Mouse (Mus musculus): ENCODE results near the gene Gm44965.

The Gm44965 gene

DNA sequence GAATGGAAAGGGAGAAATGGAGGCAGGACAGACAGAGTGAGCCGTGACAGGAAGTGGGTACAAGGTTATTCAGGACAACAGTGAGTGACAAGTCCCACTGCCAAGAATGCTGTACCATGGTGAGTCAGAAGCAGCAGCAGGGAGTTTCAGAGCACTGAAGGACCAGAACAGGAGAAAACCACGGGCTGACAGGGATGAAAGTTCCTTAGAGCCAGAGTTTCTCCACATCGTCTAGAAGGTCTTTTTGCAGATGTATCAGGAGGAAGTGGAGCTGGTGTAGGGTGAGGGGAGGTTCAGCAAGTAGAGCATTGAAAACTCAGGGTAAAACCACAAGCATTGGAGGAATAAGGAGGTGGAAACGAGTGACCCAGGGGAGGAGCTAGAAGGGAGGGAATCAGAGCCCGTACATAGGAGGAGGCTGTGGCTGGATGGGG is 14.5 kb upstream of the Gm44965 start:
- DNase-seq (ENCODE audit: low spot score), result peak; percentile 91

DNA sequence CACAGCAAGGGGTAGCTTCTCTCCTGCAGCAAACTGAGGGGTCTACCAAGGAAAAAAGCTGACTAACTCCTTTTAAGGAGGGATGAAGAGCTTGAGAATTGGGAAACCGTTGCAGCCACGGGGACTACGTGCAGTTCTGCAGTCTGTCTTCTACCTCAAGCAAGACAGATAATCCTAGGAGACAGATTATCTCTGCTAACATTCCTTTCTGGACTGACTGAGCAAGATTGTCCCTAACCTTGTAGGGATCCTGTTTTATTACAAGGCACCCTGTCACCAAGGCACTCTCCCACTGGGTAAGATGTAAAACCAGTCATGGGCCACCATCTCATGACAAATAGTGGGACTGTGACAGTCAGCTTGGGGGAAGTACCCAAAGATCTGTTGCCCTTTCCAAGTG is 12.5 kb upstream of the Gm44965 start:
- no peak for DNase-seq (ENCODE audit: low spot score)

DNA sequence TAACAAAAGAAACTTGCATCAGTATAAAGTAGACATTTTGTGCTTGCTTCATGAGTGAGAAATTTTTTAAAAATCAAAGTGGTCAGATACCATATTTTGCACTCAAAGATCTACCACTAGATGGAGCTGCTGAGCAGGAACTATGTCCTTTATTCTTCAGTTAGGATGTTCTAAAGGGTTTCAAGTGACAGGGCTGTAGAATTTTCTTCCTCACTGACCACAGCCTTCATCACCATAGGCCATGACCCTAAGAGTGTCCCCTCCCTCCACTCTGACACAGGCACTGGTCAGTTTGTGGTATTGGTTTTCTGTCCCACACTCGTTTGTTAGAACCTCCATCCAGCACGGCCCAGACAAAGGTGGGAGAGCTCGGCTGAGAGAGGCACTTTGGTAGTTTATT is 11.7 kb upstream of the Gm44965 start:
- DNase-seq (ENCODE audit: low spot score), result peak; percentile 84

DNA sequence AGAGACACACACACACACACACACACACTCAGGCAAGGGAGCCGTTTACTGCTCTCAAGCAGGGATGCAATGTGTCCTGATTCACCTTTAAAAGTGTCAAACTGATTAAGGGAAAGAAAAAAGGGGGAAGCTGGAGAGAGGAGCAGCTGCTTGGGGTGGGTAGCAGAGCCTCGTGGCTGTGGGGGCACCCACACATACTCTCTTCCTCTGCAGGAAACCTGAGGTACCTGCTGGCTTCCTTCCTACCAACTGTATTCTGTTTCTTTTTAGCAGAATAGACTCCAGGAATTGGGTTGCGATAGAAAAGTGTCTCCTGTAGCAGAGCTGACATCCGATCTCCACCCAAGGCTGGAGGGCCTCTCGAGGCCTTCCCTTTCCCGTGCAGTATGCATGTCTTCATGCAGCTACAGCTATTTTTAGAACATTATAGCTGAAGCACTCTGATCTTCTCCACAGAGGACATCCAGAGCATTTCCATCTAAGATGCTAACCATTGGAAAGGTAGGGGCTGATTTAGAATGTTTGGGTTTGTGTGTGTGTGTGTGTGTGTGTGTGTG is 4.5 kb upstream of the Gm44965 start, which contains the start of gene Gm45021:
TSS of gene Gm45021 (plus strand) at position 417 of the 557 bp plus-strand sequence.
- no peak for DNase-seq (ENCODE audit: low spot score)

DNA sequence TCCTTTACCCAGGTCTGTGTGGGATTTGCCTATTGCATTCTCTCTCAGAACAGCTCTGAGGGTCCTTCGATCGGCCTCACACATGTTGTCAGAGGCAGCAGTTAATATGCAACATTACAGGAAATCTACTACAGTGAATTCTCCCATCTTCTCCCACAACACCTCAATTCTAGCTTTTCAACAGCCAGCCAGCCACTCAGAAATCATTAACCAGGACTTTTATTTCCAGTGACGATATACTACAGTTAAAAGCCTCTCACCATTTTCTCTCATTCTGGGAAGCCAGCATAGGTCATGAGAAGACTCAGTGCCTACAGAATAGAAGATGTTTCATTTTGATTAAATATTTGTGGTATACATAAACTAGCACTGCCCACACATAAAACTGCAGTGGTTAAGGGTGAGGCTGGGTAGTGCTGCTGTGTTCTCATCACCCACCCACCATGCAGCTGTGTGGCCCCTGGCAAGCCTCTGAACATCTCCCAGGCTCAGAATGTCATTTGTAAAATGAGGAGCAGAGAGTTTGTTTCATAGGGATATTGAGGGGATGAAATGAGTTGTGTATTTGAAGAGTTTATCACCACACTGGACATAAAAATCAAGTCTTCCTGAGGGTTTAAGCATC is 2.4 kb upstream of the Gm44965 start:
- no peak for DNase-seq (ENCODE audit: low spot score)

DNA sequence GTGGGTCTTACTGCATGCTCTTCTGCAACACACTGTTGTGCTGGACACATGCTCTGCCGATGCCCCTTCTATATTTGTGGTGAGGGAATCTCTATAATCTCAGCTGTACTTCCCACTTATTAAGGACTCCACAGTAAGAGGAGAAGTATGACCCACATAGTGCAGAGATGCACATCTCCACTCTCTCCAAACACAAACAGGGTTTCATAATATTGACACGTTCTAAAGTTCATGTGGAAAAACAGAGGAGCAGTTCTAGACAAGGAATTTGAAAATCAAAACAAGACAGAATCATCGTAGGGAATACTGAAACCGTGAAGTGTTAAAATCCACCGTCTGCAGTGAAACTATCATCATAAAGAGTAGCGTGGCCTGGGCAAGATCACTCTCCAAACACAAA is 1.9 kb upstream of the Gm44965 start:
- no peak for DNase-seq (ENCODE audit: low spot score)

DNA sequence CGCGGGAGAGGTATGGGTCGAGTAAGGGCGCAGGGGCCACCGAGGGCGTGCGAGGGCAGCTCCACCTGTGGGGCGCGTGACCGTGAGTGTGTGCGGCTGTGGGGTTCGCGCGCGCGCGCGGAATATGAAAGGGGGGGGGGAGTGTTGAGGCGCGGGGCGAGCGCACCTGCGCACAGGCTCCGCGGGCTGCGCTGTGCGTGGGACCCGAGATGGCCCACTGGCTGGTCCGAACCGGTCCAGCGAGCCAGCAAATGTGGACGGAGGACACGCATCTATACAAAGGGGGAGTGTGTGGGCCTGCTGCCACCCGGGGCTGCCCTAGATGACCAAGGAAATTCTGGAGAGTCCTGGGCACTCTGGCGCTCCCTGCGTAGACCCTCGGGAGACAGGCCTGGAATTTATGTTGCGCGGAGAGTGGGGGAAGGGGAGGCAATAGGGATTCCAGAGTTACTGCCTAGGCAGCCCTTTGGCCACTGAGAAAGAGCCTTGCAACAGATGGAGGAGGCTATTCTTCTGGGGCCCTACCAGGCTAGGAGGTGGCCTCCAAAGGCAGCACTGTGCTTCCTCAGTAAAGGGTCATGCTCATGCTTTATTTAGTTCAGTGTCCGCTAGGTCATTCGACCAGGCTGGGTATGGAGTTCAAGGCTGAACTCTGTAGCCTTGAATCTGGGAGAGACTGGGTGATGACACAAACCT is 450 bp downstream of the Gm44965 start:
- peak; percentile 61 for DNase-seq (ENCODE audit: low spot score)

DNA sequence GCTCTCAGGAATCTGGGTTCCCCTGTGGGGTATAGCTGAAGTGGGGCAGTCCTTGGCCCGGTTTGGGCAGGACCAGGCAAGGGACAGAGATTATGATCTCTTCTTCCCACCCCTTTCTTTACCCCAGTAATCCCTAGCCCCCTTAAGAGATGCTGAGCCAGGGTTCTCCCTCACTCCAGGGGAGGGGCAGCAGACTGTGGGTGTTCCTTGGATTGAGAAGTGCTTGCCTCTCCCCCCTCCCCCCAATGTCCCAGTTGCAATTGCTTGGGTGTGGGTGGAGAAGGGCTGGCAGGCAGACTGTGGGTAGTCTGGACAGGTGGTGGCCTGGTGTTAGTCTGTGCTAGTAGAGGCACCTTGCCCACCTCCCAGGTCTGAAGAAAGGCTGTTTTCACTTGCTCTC is 1.5 kb downstream of the Gm44965 start:
- no peak for DNase-seq (ENCODE audit: low spot score)

DNA sequence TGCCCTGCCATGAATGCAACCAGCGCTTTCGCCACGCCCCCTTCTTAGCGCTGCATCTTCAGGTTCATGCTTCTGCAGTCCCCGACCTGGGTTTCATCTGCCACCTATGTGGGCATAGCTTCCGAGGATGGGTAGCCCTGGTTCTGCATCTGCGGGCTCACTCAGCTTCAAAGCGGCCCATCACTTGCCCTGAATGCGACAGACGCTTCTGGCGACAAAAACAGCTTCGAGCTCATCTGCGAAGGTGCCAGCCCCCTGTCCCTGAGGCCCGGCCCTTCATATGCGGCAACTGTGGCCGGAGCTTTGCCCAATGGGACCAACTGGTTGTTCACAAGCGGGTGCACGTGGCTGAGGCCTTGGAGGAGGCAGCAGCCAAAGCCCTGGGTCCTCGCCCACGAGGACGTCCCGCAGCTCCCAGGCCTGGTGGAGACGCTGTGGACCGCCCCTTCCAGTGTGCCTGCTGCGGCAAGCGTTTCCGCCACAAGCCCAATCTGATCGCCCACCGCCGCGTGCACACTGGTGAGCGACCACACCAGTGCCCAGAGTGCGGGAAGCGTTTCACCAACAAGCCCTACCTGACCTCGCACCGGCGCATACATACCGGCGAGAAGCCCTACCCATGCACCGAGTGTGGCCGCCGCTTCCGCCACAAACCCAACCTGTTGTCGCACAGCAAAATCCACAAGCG is 2.9 kb downstream of the Gm44965 start:
- no peak for DNase-seq (ENCODE audit: low spot score)

DNA sequence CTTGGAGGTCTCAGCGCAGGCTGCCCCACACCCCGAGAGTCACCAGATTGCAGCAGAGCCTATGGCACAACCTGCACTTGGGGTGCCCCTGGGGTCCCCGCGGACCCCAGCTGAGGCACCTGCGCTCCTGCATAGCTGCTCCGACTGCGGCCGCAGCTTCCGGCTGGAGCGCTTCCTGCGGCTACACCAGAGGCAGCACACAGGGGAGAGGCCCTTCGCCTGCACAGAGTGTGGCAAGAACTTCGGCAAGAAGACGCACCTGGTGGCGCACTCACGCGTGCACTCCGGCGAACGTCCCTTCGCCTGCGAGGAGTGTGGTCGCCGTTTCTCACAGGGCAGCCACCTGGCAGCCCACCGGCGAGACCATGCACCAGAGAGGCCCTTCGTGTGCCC is 3.5 kb downstream of the Gm44965 start:
- DNase-seq (ENCODE audit: low spot score), result no peak

DNA sequence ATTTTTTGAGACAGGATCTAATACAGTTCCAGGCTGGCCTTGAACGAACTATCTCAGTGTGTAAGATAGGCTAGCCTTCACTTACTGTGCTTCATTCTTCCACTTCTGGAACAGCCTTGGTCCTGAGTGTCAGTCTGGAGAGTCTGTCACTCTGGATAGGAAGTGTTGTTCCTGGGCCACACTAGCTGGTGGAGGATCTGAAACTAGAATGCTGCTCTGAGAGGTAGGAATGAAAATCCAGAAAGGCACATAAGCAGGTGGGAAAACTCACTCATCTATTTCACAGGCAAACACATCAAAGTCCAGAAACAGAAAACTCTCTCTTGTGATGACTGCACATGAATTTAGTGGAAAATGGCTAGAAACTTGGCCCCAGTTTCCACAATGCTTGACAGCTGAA is 6.9 kb downstream of the Gm44965 start:
- DNase-seq (ENCODE audit: low spot score), result no peak

DNA sequence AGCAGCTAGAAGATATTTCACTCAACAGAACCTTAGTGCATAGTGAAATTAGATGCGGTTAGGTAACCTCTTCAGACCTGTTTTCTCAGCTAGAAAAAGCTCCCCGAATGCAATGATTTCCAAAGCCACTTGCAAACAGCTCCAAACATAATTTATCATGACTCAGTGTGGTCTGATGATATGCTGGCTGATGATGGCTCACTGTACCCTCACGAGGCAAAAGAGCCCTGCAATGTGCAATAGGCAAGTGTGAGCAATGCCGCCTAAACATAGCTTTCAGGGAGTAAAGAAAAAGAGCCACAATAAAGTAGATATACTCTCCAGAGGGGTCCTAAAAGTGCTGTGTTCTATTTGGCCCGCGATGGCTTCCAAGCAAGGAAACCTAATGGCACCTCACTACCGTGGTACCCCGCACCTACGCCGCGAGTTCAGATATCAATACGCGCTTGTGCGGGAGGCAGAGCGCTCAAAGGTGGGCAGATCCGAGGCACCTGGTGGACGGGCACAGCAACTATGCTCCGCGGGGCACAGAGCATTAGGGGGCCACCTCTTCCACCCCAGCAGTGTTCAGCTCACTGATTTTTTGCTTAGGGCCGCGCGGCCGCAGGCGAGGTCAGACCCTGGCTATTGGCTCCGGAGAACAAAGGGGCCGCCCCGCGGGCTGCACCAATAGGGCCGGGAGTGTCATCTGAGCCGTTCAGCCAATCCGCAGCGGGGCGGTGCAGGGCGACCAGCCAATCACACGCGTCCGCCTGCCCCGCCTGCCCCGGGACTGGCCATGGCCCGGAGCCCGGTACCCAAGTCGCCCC is 7.7 kb downstream of the Gm44965 start, which contains the start of gene Zfp775:
TSS of gene Zfp775 (plus strand) at position 793 of the 809 bp plus-strand sequence.
- DNase-seq (ENCODE audit: low spot score), result peak; percentile 79

DNA sequence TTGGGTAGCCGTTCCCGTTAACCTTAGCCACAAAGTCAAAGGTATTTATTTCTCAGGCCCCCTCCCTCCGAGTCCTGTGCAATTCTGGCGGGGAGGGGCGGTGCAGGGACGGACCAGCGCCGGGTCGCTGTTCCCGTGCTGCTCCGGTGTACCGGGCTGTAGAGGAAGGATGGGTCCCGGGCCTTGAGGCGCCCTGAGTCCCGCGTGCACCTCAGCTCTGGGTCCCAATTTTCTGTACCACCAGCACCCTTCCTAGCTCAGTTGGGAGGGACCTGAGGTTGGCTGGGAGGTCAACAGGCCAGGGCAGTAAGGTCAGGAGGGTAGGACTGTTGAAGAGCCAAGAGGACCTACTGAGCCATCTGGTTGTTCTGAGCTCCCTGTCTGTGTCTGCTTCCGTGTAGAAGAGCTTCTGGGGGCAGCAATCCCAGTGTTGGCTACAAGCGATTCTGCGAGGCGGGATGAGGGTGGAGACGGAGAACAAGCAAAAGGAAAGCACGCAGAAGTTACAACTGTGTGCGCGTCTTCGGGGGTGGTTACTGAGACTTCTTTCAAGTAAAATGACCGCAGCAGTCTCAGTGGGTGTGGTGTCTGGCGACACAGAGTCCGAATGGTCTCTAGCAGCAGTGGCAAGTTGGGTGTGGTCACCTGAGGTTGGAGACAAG is 8.5 kb downstream of the Gm44965 start:
- no peak for DNase-seq (ENCODE audit: low spot score)

DNA sequence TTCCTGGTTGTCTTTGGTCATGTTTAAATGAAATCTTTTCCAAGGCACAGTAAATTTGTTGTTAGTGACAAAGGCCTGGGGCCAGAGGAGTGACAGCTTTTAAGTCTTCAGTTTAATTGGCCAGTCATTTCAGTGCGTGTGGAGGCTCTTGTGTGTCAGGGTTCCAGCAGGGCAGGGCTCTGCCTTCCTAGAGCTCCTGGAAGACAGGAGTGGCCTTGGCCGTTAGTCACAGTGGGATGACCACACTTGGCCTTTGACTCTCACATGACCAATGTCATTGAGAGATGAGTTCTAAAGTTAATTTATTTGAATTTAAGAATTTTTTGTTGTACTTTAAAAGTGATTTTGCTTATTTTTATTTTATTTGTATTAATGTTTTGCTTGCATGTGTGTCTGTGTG is 14.4 kb downstream of the Gm44965 start:
- no peak for DNase-seq (ENCODE audit: low spot score)

DNA sequence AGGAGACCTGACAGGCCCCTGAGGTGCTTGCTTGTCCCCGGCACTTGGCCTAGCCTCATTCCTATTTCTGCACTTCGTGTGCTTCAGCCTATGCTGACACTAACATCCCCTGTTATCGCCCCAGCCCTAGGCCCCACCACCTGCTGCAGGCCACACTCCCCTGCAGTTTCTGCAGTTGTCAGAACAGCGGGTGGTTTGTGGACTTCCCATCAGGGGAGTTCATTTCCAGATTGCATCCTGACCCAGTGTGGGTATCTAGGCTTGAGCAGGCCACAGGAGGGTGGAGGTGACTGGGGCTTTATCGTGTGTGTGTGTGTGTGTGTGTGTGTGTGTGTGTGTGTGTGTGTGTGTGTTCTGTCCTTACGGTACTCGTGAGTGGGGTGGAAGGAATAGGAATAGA is 15.8 kb downstream of the Gm44965 start:
- DNase-seq (ENCODE audit: low spot score), result no peak

DNA sequence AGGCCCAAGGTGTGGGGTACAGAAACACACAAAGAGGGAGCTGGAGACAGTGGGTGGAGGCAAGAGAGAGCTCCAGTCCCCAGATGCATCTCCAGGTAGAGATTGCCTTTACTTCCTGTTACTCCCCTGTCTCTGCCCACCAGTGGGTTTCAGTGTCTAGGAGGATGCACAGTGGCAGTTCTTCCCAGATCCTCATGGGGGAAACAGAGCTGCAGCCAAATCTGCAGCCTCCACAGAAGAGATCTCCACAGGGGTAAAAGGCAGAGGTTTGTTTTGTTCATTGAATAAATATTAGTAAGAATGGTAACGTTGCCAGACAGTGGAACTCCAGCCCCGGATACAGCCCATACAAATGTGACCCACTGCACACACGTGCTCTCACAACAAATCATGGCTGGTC is 16.9 kb downstream of the Gm44965 start:
- DNase-seq (ENCODE audit: low spot score), result no peak

DNA sequence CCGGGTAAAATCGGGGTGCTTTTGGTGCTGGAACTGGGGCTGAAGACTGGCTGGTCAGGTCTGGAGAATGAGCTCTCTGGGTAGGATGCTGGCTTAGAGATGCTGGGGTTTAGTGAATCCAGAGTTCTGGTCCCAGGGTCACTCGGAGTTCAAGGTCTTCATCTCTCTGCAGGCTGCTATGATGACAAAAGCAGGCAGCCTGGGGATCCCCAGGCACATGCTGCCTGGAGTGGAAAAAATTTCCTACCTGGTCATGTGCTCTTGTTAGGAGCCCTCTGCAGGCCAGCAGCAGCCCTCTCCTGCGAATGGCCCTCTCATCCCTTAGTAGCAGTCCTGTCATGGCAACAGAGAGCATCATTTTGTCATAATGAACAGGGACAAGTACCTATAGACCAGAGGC is 19.7 kb downstream of the Gm44965 start:
- DNase-seq (ENCODE audit: low spot score), result no peak

DNA sequence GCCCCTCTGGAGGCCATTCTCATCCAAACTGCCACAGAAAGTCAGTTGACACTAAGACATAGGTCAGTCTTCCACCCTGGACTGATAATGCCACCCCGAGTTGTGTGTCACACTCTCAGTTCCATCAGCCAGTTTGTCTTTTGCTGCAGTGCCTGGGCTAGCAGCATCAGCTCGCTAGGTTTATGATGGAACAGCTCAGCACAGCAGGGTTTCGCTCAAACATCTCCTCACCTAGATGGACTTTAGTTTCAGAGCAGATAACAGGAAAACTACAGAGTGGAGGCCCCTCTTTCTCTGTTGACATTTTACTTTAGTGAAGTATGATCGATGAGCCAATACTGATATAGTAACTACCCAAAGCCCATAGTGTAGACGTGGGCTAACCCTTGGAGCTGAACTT is 21.0 kb downstream of the Gm44965 start:
- no peak for DNase-seq (ENCODE audit: low spot score)

DNA sequence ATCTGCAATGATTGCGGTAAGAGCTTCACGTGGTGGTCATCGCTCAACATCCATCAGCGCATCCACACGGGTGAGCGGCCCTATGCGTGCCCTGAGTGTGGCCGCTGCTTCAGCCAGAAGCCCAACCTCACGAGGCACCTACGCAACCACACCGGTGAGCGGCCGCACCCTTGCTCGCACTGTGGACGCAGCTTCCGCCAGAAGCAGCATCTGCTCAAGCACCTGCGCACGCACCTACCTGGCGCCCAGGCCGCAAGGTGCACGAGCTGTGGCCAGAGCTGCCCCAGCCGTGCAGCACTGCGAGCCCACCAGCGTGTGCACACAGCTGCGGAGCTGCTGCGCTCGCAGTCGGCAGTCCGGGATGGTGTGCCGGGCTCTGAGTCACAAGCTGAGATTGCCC is 26.3 kb downstream of the Gm44965 start:
- no peak for DNase-seq (ENCODE audit: low spot score)

DNA sequence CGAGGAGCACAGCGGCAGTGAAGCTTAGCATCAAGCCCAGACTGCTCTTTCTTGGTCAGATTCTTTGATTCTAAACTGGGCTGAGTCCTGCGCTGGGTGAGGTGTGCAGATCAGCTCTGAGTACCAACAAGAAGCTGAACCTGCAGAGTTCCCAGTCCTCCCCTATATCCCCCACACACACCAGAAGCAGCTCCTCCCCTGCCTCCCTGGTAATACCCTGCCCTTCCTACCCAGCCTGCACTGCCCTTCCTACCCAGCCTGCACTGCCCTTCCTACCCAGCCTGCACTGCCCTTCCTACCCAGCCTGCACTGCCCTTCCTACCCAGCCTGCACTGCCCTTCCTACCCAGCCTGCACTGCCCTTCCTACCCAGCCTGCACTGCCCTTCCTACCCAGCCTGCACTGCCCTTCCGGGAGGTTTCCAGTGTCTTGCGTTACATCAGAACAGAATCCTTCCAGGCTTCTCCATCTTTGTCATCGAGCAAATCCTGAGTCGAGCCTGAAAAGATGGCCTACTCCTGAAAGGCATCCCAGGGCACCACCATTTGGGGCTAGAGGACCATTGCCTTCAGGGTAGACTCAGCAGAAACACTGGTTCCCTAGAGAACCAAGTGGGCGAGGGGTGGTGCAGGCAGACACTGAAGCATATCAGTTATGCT is 28.6 kb downstream of the Gm44965 start:
- DNase-seq (ENCODE audit: low spot score), result peak; percentile 56

DNA sequence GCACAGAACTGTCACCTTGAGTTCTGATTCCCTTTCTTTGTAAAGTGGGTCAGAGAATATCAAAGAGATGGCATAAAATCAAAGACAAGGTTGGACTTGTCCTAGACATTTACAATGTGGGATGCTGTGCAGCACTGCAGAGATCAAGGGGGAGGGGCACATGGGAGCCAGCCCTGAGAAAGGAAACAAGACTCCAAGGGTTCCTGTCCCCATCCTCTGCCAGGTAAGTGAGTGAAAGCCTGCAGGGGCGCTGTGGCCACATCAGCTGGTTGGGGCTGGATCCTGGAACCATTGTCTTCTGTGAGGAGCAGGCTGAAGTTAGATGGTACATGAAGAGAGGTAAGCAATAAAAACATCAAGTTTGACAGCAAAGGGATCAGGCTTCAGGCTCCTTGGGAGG is 29.7 kb downstream of the Gm44965 start:
- DNase-seq (ENCODE audit: low spot score), result no peak
